In the genomic region with DNA sequence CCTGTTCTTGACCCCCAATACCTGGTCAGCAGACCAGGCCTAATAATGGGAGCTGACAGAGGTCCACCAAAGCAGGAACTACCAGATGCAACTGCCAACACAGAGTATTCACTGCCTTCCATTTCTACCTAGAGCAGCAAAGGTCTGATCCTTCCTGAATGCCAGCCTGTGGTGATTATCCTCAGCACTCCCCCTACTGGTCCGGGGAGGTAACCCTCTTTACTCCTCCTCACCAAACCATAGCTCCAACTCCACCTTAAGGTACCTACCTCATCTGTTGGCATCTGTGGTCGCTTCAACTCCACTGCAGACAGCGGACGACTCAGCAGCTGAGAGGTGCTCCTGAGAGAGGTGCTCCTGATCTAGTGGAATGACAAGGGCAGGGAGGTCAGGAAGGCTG, we compare ENCODE assay signal across 9 mouse cellular contexts. TPM values are rescaled to one million over a fixed set of nuclear protein-coding genes. Genes with fewer than 3 reads are reported as not detected.
A peak's percentile ranks its signal among the peaks of the same experiment; 100 is the strongest.
DNase-seq lines count a peak whose midpoint lies in the region; ATAC-seq and TF ChIP-seq lines count a peak whose summit lies in the region.
"Had no signal": no experiment of that assay in that cellular context is flagged by ENCODE, and none has a peak within 500 bp of the region (broad histone marks: within the 10 kb centered on the region; RNA-seq: fewer than 3 reads in every experiment).

No protein-coding gene starts in this region.

- H3K4me2 ChIP-seq in midbrain, embryonic 11.5 days, result no peak overlapping the region
- H3K4me2 ChIP-seq in midbrain, embryonic 15.5 days, result no peak overlapping the region
- no peak overlapping the region for H3K4me2 ChIP-seq in heart, postnatal 0 days (ENCODE audit: low read depth, low read length)
- no peak overlapping the region for H3K4me2 ChIP-seq in neural tube, embryonic 11.5 days (ENCODE audit: low read depth)
- H3K4me2 ChIP-seq: neural tube, embryonic 12.5 days had no signal

- no peak overlapping the region for H3K27ac ChIP-seq in midbrain, embryonic 11.5 days (ENCODE audit: low read depth, low read length)
- H3K27ac ChIP-seq in midbrain, embryonic 15.5 days, result no peak overlapping the region
- H3K27ac ChIP-seq in heart, postnatal 0 days (ENCODE audit: low read depth), result 0 out of 2 replicates have a peak overlapping the region, but pooled peaks have one; percentile 25
- H3K27ac ChIP-seq in neural tube, embryonic 11.5 days (ENCODE audit: low read depth, low read length), result no peak overlapping the region
- H3K27ac ChIP-seq: neural tube, embryonic 12.5 days had no signal

- ATAC-seq in midbrain, embryonic 11.5 days (ENCODE audit: low FRiP score), result no peak
- ATAC-seq in midbrain, embryonic 15.5 days (replicated peaks), result no peak
- ATAC-seq in activated CD4-positive, CD25-positive, alpha-beta regulatory T cell, adult 4 months, result peak; percentile 61
- ATAC-seq in common myeloid progenitor, adult 5-6 weeks (replicated peaks; ENCODE audit: low read depth, poor library complexity, severe bottlenecking), result peak; percentile 94
- ATAC-seq in heart, postnatal 0 days (ENCODE audit: insufficient read depth, low read depth), result peak; percentile 54; the same call in 1 of the 2 replicates
- ATAC-seq in neural tube, embryonic 11.5 days (ENCODE audit: insufficient read depth, low FRiP score, low TSS enrichment), result no peak

- H3K4me1 ChIP-seq in midbrain, embryonic 11.5 days (ENCODE audit: control insufficient read depth, insufficient read depth, low read length), result peaks cover 5% of the 10 kb centered on the region; the same call in 1 of the 2 replicates
- peaks cover 13% of the 10 kb centered on the region for H3K4me1 ChIP-seq in midbrain, embryonic 15.5 days
- peaks cover 9% of the 10 kb centered on the region; the same call in 1 of the 2 replicates for H3K4me1 ChIP-seq in heart, postnatal 0 days (ENCODE audit: control insufficient read depth, insufficient read depth)
- H3K4me1 ChIP-seq in neural tube, embryonic 11.5 days (ENCODE audit: control insufficient read depth, insufficient read depth, low read length), result no peaks in the 10 kb centered on the region

- no peak overlapping the region for H3K9ac ChIP-seq in midbrain, embryonic 11.5 days (ENCODE audit: low read length)
- H3K9ac ChIP-seq in midbrain, embryonic 15.5 days, result no peak overlapping the region
- no peak overlapping the region for H3K9ac ChIP-seq in heart, postnatal 0 days (replicated peaks; ENCODE audit: low read depth, low read length)
- H3K9ac ChIP-seq in neural tube, embryonic 11.5 days (ENCODE audit: low read length), result no peak overlapping the region
- H3K9ac ChIP-seq: neural tube, embryonic 12.5 days had no signal

- peaks cover 21% of the 10 kb centered on the region for H3K36me3 ChIP-seq in midbrain, embryonic 11.5 days (ENCODE audit: control insufficient read depth, insufficient read depth, low read length)
- peaks cover 19% of the 10 kb centered on the region for H3K36me3 ChIP-seq in midbrain, embryonic 15.5 days (replicated peaks)
- peaks cover 68% of the 10 kb centered on the region for H3K36me3 ChIP-seq in heart, postnatal 0 days (replicated peaks; ENCODE audit: control insufficient read depth, insufficient read depth, low read length)
- peaks cover 18% of the 10 kb centered on the region for H3K36me3 ChIP-seq in neural tube, embryonic 11.5 days (ENCODE audit: control insufficient read depth, insufficient read depth, low read length)

- peak; percentile 79 for TF ChIP-seq CTCF in heart, postnatal 0 days (IDR thresholded peaks at IDR 0.05; ENCODE audit: low read depth)

- no peaks in the 10 kb centered on the region for H3K27me3 ChIP-seq in midbrain, embryonic 11.5 days (ENCODE audit: control insufficient read depth, insufficient read depth, low read length)
- no peaks in the 10 kb centered on the region for H3K27me3 ChIP-seq in midbrain, embryonic 15.5 days (replicated peaks)
- no peaks in the 10 kb centered on the region for H3K27me3 ChIP-seq in heart, postnatal 0 days (ENCODE audit: control insufficient read depth, insufficient read depth, low read length)
- no peaks in the 10 kb centered on the region for H3K27me3 ChIP-seq in neural tube, embryonic 11.5 days (ENCODE audit: control insufficient read depth, insufficient read depth, low read length)
- H3K27me3 ChIP-seq: neural tube, embryonic 12.5 days had no signal

- WGBS in midbrain, embryonic 11.5 days, result 60% methylated on average over 4 of the region's 4 CpGs
- 64% methylated on average over 4 of the region's 4 CpGs for WGBS in midbrain, embryonic 15.5 days
- WGBS in heart, postnatal 0 days, result 38% methylated on average over 4 of the region's 4 CpGs
- WGBS in neural tube, embryonic 11.5 days, result 61% methylated on average over 4 of the region's 4 CpGs

- H3K4me3 ChIP-seq in midbrain, embryonic 11.5 days (ENCODE audit: low read depth, low read length), result no peak overlapping the region
- no peak overlapping the region for H3K4me3 ChIP-seq in midbrain, embryonic 15.5 days
- no peak overlapping the region for H3K4me3 ChIP-seq in heart, postnatal 0 days (ENCODE audit: low read depth, low read length)
- no peak overlapping the region for H3K4me3 ChIP-seq in neural tube, embryonic 11.5 days (ENCODE audit: low read depth, low read length)
- H3K4me3 ChIP-seq: neural tube, embryonic 12.5 days had no signal

- peak; percentile 91 for DNase-seq in midbrain, embryonic 11.5 days (ENCODE audit: low spot score, missing footprints)
- peak; percentile 51 for DNase-seq in heart, postnatal 0 days (ENCODE audit: low spot score)
- DNase-seq in liver, result peak; percentile 58
- DNase-seq in neural tube, embryonic 11.5 days (ENCODE audit: low spot score), result peak; percentile 31
- peak; percentile 72 for DNase-seq in thymus, postnatal 14 days

- no peak for TF ChIP-seq EP300 in heart, postnatal 0 days (IDR thresholded peaks at IDR 0.05; ENCODE audit: low read depth)

- H3K9me3 ChIP-seq in midbrain, embryonic 11.5 days (ENCODE audit: control insufficient read depth, low read length), result no peaks in the 10 kb centered on the region
- no peaks in the 10 kb centered on the region for H3K9me3 ChIP-seq in midbrain, embryonic 15.5 days
- no peaks in the 10 kb centered on the region for H3K9me3 ChIP-seq in heart, postnatal 0 days (replicated peaks; ENCODE audit: control insufficient read depth, low read length)
- no peaks in the 10 kb centered on the region for H3K9me3 ChIP-seq in neural tube, embryonic 11.5 days (ENCODE audit: control insufficient read depth, low read length)
- H3K9me3 ChIP-seq: neural tube, embryonic 12.5 days had no signal

RNA-seq across cellular contexts. Expression of gene Atp5g2, which starts 6.7 kb away (rescaled TPM):
- 67.4 and 71.3 TPM in 2 replicates for polyA plus RNA-seq in midbrain, embryonic 11.5 days (2014; fragmentation: Nextera tagmentation; extraction: Ambion mirVana)
- 39.5 and 43.4 TPM in 2 replicates for polyA plus RNA-seq in midbrain, embryonic 15.5 days (2015; fragmentation: Nextera tagmentation; extraction: Ambion mirVana)
- 100 to 1,000 TPM in 1 of 2 experiments, 10 to 100 TPM in 1; 48.2 to 100 TPM for polyA plus RNA-seq in activated CD4-positive, CD25-positive, alpha-beta regulatory T cell, adult 4 months (2017; shearing (Covaris generic))
- 24.4 and 33.1 TPM in 2 replicates for total RNA-seq in common myeloid progenitor, adult 5-6 weeks (2017)
- total RNA-seq in heart, postnatal 0 days (2014; rRNA removed; ENCODE audit: low replicate concordance), result 377 and 462 TPM in 2 replicates
- 108 and 125 TPM in 2 replicates for polyA plus RNA-seq in heart, postnatal 0 days (2015; fragmentation: Nextera tagmentation; extraction: Ambion mirVana)
- 64.9 and 66.5 TPM in 2 replicates for polyA plus RNA-seq in neural tube, embryonic 11.5 days (2014; fragmentation: Nextera tagmentation; extraction: Ambion mirVana)

RNA-seq across cellular contexts. Expression of gene Atf7, which starts 40.2 kb away (rescaled TPM):
- 9.8 and 13.1 TPM in 2 replicates for polyA plus RNA-seq in midbrain, embryonic 11.5 days (2014; fragmentation: Nextera tagmentation; extraction: Ambion mirVana)
- 15.6 and 20.0 TPM in 2 replicates for polyA plus RNA-seq in midbrain, embryonic 15.5 days (2015; fragmentation: Nextera tagmentation; extraction: Ambion mirVana)
- polyA plus RNA-seq in activated CD4-positive, CD25-positive, alpha-beta regulatory T cell, adult 4 months (2017; shearing (Covaris generic)), result 10 to 100 TPM; 32.4 to 36.5 TPM
- 35.6 and 70.9 TPM in 2 replicates for total RNA-seq in common myeloid progenitor, adult 5-6 weeks (2017)
- 12.4 and 16.2 TPM in 2 replicates for total RNA-seq in heart, postnatal 0 days (2014; rRNA removed; ENCODE audit: low replicate concordance)
- polyA plus RNA-seq in heart, postnatal 0 days (2015; fragmentation: Nextera tagmentation; extraction: Ambion mirVana), result 18.7 and 20.6 TPM in 2 replicates
- polyA plus RNA-seq in neural tube, embryonic 11.5 days (2014; fragmentation: Nextera tagmentation; extraction: Ambion mirVana), result 14.2 and 18.4 TPM in 2 replicates

RNA-seq across cellular contexts. Expression of gene Gm28047, which starts 40.6 kb away (rescaled TPM):
- 0.08 TPM in 1 of 2 replicates, not detected in the other for polyA plus RNA-seq in midbrain, embryonic 11.5 days (2014; fragmentation: Nextera tagmentation; extraction: Ambion mirVana)
- polyA plus RNA-seq in midbrain, embryonic 15.5 days (2015; fragmentation: Nextera tagmentation; extraction: Ambion mirVana), result not detected in 2 replicates
- 1 to 10 TPM in 1 of 2 experiments, not detected in 1; 1.5 TPM for polyA plus RNA-seq in activated CD4-positive, CD25-positive, alpha-beta regulatory T cell, adult 4 months (2017; shearing (Covaris generic))
- not detected in 2 replicates for total RNA-seq in common myeloid progenitor, adult 5-6 weeks (2017)
- not detected in 2 replicates for total RNA-seq in heart, postnatal 0 days (2014; rRNA removed; ENCODE audit: low replicate concordance)
- not detected in 2 replicates for polyA plus RNA-seq in heart, postnatal 0 days (2015; fragmentation: Nextera tagmentation; extraction: Ambion mirVana)
- not detected in 2 replicates for polyA plus RNA-seq in neural tube, embryonic 11.5 days (2014; fragmentation: Nextera tagmentation; extraction: Ambion mirVana)
- polyA plus RNA-seq: neural tube, embryonic 12.5 days had no signal

RNA-seq across cellular contexts. Expression of gene Calcoco1, which starts 56.5 kb away (rescaled TPM):
- polyA plus RNA-seq in midbrain, embryonic 11.5 days (2014; fragmentation: Nextera tagmentation; extraction: Ambion mirVana), result 27.5 and 28.3 TPM in 2 replicates
- polyA plus RNA-seq in midbrain, embryonic 15.5 days (2015; fragmentation: Nextera tagmentation; extraction: Ambion mirVana), result 41.9 and 43.0 TPM in 2 replicates
- 10 to 100 TPM; 26.1 to 39.2 TPM for polyA plus RNA-seq in activated CD4-positive, CD25-positive, alpha-beta regulatory T cell, adult 4 months (2017; shearing (Covaris generic))
- 21.2 and 23.2 TPM in 2 replicates for total RNA-seq in common myeloid progenitor, adult 5-6 weeks (2017)
- total RNA-seq in heart, postnatal 0 days (2014; rRNA removed; ENCODE audit: low replicate concordance), result 85.9 and 89.5 TPM in 2 replicates
- 80.7 and 82.9 TPM in 2 replicates for polyA plus RNA-seq in heart, postnatal 0 days (2015; fragmentation: Nextera tagmentation; extraction: Ambion mirVana)
- polyA plus RNA-seq in neural tube, embryonic 11.5 days (2014; fragmentation: Nextera tagmentation; extraction: Ambion mirVana), result 36.7 and 40.9 TPM in 2 replicates

Comparison
In these comparisons a context has a peak if more than half of its experiments do, and no peak if none do; other contexts are left out.
1. ATAC-seq: peak in activated CD4-positive, CD25-positive, alpha-beta regulatory T cell, adult 4 months (single experiment), common myeloid progenitor, adult 5-6 weeks (single experiment) and heart, postnatal 0 days (single experiment); none in midbrain, embryonic 11.5 days (single experiment), midbrain, embryonic 15.5 days (single experiment) and neural tube, embryonic 11.5 days (single experiment).
2. DNase-seq: peak in every context shown above with its lines; median percentile 91 in midbrain, embryonic 11.5 days; 72 in thymus, postnatal 14 days; 58 in liver; 51 in heart, postnatal 0 days; 31 in neural tube, embryonic 11.5 days.